Mouse (Mus musculus): ENCODE measurements around the gene Dnah5. TPM values are rescaled to one million over a fixed set of nuclear protein-coding genes. Genes with fewer than 3 reads are reported as not detected.

The Dnah5 gene
- 0.36 and 0.58 TPM in 2 replicates for polyA plus RNA-seq (2015; fragmentation: Nextera tagmentation; extraction: Ambion mirVana)

GRCm38 (mm10) chr15:28203111-28204075 is at the start of gene Dnah5:
Gene Dnah5 (plus strand): TSS chr15:28203752.
- no peaks in the 10 kb centered on the region for H3K27me3 ChIP-seq (ENCODE audit: control insufficient read depth, insufficient read depth, low read depth, low read length)
- H3K36me3 ChIP-seq (ENCODE audit: control insufficient read depth, insufficient read depth, low read length), result no peaks in the 10 kb centered on the region
- no peaks in the 10 kb centered on the region for H3K9me3 ChIP-seq (ENCODE audit: control insufficient read depth, low read length)
- ATAC-seq (ENCODE audit: low read depth), result no peak
- WGBS, result 79% methylated on average over 20 of the region's 20 CpGs
- no peak within 1 kb of the TSS for H3K27ac ChIP-seq (ENCODE audit: low read length)
- no peak within 1 kb of the TSS for H3K4me3 ChIP-seq (ENCODE audit: low read length)
- H3K9ac ChIP-seq (ENCODE audit: low read length), result no peak within 1 kb of the TSS
- H3K4me1 ChIP-seq (replicated peaks; ENCODE audit: control insufficient read depth, insufficient read depth, low read length), result no peaks in the 10 kb centered on the region
- H3K4me2 ChIP-seq (ENCODE audit: low read depth, low read length), result no peak within 1 kb of the TSS

GRCm38 (mm10) chr15:28154822-28155501 is 48.6 kb upstream of the Dnah5 start:
- Histone ChIP-seq H3K9ac (ENCODE audit: low read length) (no peak overlapping the region), H3K4me3 (ENCODE audit: low read length) (peak overlapping the region; percentile 29), H3K27me3 (ENCODE audit: control insufficient read depth, insufficient read depth, low read depth, low read length) (no peaks in the 10 kb centered on the region), H3K27ac (ENCODE audit: low read length) (no peak overlapping the region), H3K4me1 (replicated peaks; ENCODE audit: control insufficient read depth, insufficient read depth, low read length) (peaks cover 2% of the 10 kb centered on the region), H3K36me3 (ENCODE audit: control insufficient read depth, insufficient read depth, low read length) (no peaks in the 10 kb centered on the region), H3K9me3 (ENCODE audit: control insufficient read depth, low read length) (no peaks in the 10 kb centered on the region), H3K4me2 (ENCODE audit: low read depth, low read length) (peak overlapping the region; percentile 52)
- WGBS, result 7% methylated on average over 27 of the region's 27 CpGs
- ATAC-seq (ENCODE audit: low read depth), result 0 out of 2 replicates have a peak, but pooled peaks have one; percentile 39

GRCm38 (mm10) chr15:28158771-28159489 is 44.6 kb upstream of the Dnah5 start:
- ATAC-seq (ENCODE audit: low read depth), result peak; percentile 96
- Histone ChIP-seq H3K27ac (ENCODE audit: low read length) (peak overlapping the region; percentile 73), H3K27me3 (ENCODE audit: control insufficient read depth, insufficient read depth, low read depth, low read length) (no peaks in the 10 kb centered on the region), H3K4me3 (ENCODE audit: low read length) (peak overlapping the region; percentile 58), H3K4me2 (ENCODE audit: low read depth, low read length) (peak overlapping the region; percentile 63), H3K9me3 (ENCODE audit: control insufficient read depth, low read length) (no peaks in the 10 kb centered on the region), H3K36me3 (ENCODE audit: control insufficient read depth, insufficient read depth, low read length) (no peaks in the 10 kb centered on the region), H3K9ac (ENCODE audit: low read length) (peak overlapping the region; percentile 50; the same call in 1 of the 2 replicates), H3K4me1 (replicated peaks; ENCODE audit: control insufficient read depth, insufficient read depth, low read length) (peaks cover 2% of the 10 kb centered on the region)
- under 1% methylated on average over 19 of the region's 19 CpGs for WGBS

- WGBS, result 83% methylated on average over 2 of the region's 2 CpGs
- H3K27me3 ChIP-seq (ENCODE audit: control insufficient read depth, insufficient read depth, low read depth, low read length), result no peaks in the 10 kb centered on the region
- no peak overlapping the region for H3K9ac ChIP-seq (ENCODE audit: low read length)
- no peak overlapping the region for H3K4me2 ChIP-seq (ENCODE audit: low read depth, low read length)
- ATAC-seq (ENCODE audit: low read depth), result no peak
- no peaks in the 10 kb centered on the region; the same call in 1 of the 2 replicates for H3K4me1 ChIP-seq (replicated peaks; ENCODE audit: control insufficient read depth, insufficient read depth, low read length)
- H3K9me3 ChIP-seq (ENCODE audit: control insufficient read depth, low read length), result no peaks in the 10 kb centered on the region
- H3K36me3 ChIP-seq (ENCODE audit: control insufficient read depth, insufficient read depth, low read length), result no peaks in the 10 kb centered on the region
- no peak overlapping the region for H3K4me3 ChIP-seq (ENCODE audit: low read length)
- H3K27ac ChIP-seq (ENCODE audit: low read length), result no peak overlapping the region
Observed at GRCm38 (mm10) chr15:28162291-28162690, 41.3 kb upstream of the Dnah5 start.

- Histone ChIP-seq H3K4me1 (replicated peaks; ENCODE audit: control insufficient read depth, insufficient read depth, low read length) (no peaks in the 10 kb centered on the region), H3K4me2 (ENCODE audit: low read depth, low read length) (no peak overlapping the region), H3K27ac (ENCODE audit: low read length) (no peak overlapping the region), H3K27me3 (ENCODE audit: control insufficient read depth, insufficient read depth, low read depth, low read length) (no peaks in the 10 kb centered on the region), H3K9me3 (ENCODE audit: control insufficient read depth, low read length) (no peaks in the 10 kb centered on the region), H3K9ac (ENCODE audit: low read length) (no peak overlapping the region), H3K4me3 (ENCODE audit: low read length) (no peak overlapping the region), H3K36me3 (ENCODE audit: control insufficient read depth, insufficient read depth, low read length) (no peaks in the 10 kb centered on the region)
- WGBS, result 76% methylated on average over 7 of the region's 7 CpGs
- ATAC-seq (ENCODE audit: low read depth), result no peak
Observed at GRCm38 (mm10) chr15:28165234-28165633, 38.3 kb upstream of the Dnah5 start.

- Histone ChIP-seq H3K27me3 (ENCODE audit: control insufficient read depth, insufficient read depth, low read depth, low read length) (no peaks in the 10 kb centered on the region), H3K4me2 (ENCODE audit: low read depth, low read length) (no peak overlapping the region), H3K4me1 (replicated peaks; ENCODE audit: control insufficient read depth, insufficient read depth, low read length) (no peaks in the 10 kb centered on the region), H3K9ac (ENCODE audit: low read length) (no peak overlapping the region), H3K27ac (ENCODE audit: low read length) (no peak overlapping the region), H3K4me3 (ENCODE audit: low read length) (no peak overlapping the region), H3K36me3 (ENCODE audit: control insufficient read depth, insufficient read depth, low read length) (no peaks in the 10 kb centered on the region), H3K9me3 (ENCODE audit: control insufficient read depth, low read length) (no peaks in the 10 kb centered on the region)
- no peak for ATAC-seq (ENCODE audit: low read depth)
- 81% methylated on average over 6 of the region's 6 CpGs for WGBS
Observed at GRCm38 (mm10) chr15:28166090-28166489, 37.5 kb upstream of the Dnah5 start.

GRCm38 (mm10) chr15:28178951-28179350 is 24.6 kb upstream of the Dnah5 start:
- H3K4me1 ChIP-seq (replicated peaks; ENCODE audit: control insufficient read depth, insufficient read depth, low read length), result peaks cover 4% of the 10 kb centered on the region; the same call in 1 of the 2 replicates
- H3K4me2 ChIP-seq (ENCODE audit: low read depth, low read length), result no peak overlapping the region
- H3K27ac ChIP-seq (ENCODE audit: low read length), result no peak overlapping the region
- no peaks in the 10 kb centered on the region for H3K9me3 ChIP-seq (ENCODE audit: control insufficient read depth, low read length)
- no peak for ATAC-seq (ENCODE audit: low read depth)
- 80% methylated on average over 11 of the region's 11 CpGs for WGBS
- no peak overlapping the region for H3K4me3 ChIP-seq (ENCODE audit: low read length)
- H3K9ac ChIP-seq (ENCODE audit: low read length), result no peak overlapping the region
- no peaks in the 10 kb centered on the region for H3K36me3 ChIP-seq (ENCODE audit: control insufficient read depth, insufficient read depth, low read length)
- no peaks in the 10 kb centered on the region for H3K27me3 ChIP-seq (ENCODE audit: control insufficient read depth, insufficient read depth, low read depth, low read length)

GRCm38 (mm10) chr15:28179556-28179955 is 24.0 kb upstream of the Dnah5 start:
- Histone ChIP-seq H3K4me3 (ENCODE audit: low read length) (no peak overlapping the region), H3K27me3 (ENCODE audit: control insufficient read depth, insufficient read depth, low read depth, low read length) (no peaks in the 10 kb centered on the region), H3K27ac (ENCODE audit: low read length) (no peak overlapping the region), H3K36me3 (ENCODE audit: control insufficient read depth, insufficient read depth, low read length) (no peaks in the 10 kb centered on the region), H3K9me3 (ENCODE audit: control insufficient read depth, low read length) (no peaks in the 10 kb centered on the region), H3K4me2 (ENCODE audit: low read depth, low read length) (no peak overlapping the region), H3K4me1 (replicated peaks; ENCODE audit: control insufficient read depth, insufficient read depth, low read length) (peaks cover 4% of the 10 kb centered on the region; the same call in 1 of the 2 replicates), H3K9ac (ENCODE audit: low read length) (no peak overlapping the region)
- peak; percentile 82 for ATAC-seq (ENCODE audit: low read depth)
- WGBS, result 47% methylated on average over 6 of the region's 6 CpGs

Data from lung, embryonic 16.5 days (tissue).